Mouse (Mus musculus): Measurements from ENCODE around the gene Plppr3.

Plppr3 gene

DNA sequence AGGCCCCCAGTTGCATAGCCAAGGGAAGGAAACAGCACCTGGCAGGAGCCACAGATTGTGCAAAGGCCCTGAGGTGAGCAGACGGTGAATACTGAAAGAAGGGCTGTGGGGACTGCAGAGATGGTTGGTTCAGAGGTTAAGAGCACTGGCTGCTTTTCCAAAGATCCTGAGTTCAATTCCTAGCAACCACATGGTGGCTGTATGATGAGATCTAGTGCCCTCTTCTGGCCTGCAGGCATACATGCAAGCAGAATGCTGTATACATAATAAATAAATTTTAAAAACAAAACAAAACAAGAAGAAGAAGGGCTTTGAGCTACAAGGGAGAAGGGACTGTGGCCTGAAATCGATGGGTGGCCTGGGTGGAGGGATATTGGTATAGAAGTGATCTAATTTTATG is 57.3 kb downstream of the Plppr3 start:
- no peak for DNase-seq

DNA sequence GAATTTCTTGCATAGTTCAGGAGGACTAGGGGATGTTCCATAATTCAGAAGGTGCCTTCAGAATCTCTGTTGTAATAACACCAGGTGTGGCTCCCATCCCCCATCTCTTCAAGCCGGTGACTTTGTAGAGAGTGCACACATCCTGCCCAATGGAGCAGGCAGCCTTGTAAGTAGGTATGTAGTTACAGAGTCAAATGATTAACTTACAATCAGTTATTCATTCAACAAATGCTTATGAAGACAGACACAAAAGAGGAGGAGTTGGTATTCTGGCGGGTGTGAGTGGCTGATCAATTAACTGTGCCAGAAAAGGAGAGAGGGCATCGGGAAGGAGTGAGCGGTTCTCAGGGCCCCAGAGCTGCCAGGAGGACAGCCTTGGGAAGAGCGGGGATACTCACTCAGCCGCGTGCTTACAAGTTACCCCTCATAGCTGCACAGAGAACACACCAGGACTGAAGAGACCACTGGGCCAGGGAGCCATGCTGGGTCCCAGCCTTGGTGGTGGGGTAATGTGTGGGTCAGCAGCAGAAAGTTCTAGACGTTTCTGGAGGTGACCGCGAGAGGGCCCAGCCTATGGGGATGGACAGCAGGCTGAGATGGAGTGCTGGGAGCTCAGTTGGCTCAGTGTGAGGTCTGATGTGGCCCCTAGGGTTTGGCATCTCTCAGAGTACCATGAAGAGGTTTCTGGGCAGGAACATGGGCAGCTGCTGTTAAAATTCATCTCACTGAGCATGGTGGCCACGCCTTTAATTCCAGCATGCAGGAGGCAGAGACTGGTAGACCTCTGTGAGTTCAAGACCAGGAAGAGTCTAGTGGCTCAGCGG is 58.6 kb downstream of the Plppr3 start:
- DNase-seq, result peak; percentile 61

DNA sequence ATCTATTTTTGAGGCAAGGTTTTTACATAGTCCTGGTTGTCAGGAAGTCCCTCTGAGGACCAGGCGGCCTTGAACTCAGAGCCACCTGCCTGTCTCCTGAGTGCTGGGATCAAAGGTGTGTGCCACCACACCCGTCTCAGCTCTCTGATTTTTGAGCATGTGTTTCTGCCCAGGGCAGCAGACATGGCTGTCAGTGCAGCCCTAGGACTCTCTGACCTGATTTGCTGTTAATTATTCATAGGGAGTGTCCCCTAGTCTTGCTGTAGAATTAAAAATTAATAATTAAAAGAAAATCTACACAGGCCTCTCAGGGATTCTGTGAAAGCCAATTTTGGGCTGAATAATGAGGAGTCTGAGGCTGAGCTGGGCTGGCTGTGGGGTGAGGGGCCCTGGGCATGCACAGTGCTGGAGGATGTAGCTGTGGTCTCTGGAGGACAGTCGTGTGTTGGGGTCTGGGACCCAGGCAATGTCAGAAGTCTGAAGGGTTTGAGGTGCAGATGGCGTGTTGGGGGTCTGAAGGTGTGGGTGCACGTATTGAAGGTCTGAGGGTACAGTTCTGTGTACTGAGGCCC is 60.1 kb downstream of the Plppr3 start:
- no peak for DNase-seq

DNA sequence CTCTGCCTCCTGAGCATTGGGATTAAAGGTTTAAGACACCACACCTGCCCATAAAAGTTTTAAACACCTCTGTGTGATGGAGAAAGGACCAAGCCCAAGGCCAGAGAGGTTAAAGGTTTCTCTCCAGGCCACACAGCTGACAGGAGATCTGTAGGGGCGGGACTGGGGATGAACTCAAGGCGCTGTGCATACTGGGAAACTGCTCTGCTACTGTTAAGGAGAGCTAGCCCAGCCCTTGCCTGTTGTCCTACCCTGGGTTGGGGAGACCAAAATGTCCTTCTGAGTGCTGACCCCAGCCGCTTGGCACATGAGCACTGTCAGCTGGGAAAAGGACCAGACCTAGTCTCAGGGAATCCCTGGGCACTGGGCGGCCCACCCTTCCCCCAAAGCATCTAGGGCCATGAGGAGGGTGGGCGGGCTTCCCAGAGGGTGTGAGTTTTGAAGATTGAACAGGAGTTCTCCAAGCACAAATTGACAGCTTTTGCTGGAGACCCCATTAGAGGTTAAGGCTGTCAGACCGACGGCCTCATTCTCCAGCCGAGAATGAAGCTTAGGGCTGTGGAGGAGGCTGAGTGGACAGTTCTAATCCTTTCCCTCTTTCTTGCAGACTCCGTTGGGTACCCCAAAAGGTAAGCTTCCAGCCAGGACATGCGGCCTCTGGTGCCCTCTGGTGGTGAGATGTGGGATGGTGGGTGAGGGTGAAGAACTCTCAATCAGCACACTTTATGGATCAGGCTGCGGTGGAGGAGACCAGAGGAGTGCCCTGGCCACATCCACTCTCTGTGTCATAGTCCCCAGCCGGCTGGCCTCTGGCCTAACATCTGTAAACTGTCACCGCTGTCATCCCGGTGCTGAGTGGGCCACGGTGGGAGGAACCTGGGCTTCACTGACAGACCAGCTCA is 62.4 kb downstream of the Plppr3 start:
- DNase-seq, result peak; percentile 96

Measured in thymus, postnatal 4 days (tissue).